Mouse (Mus musculus) heart, postnatal 25 days (tissue): ENCODE results near the gene Spn. TPM values are rescaled to one million over a fixed set of nuclear protein-coding genes. Genes with fewer than 3 reads are reported as not detected.

Experiments used
- DNase-seq: peaks from one replicate; pipeline ENCODE4 v3.0.0; 2022; ENCODE audit warnings: low spot score
- intact Hi-C: fragments of 180-260 bp; cut with DNase I; formaldehyde crosslinking; loops from one replicate; pipeline ENCODE4 v1.15.1; 2025
- total RNA-seq, 2 experiments: library from RNA; stranded (reverse); gene quantifications; 2 replicates each; pipeline ENCODE4 v1.2.3; 2021

The Spn gene
- total RNA-seq, 2 experiments from 2014 or later, result 0.36 to 0.56 TPM

DNA sequence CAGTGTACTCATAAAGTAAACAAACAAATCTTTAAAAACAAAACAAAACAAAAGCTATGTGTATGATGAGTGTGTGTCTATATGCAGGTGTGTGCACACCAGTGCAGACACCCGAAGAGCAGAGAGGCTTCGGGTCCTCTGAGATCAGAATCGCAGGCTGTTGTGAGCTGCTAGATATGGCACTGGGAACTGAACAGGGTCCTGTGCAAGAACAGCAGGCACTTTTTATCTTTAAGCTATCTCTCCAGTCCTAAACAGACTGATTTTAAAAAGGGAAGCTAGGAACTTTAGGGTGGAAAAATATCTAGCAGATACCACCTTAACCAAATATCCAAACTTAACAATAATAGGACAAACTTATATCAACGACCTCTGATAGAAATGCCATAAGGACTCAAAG, 5.0 kb upstream of the Spn start:
- intact Hi-C loops, result no loop called here
- no peak for DNase-seq

DNA sequence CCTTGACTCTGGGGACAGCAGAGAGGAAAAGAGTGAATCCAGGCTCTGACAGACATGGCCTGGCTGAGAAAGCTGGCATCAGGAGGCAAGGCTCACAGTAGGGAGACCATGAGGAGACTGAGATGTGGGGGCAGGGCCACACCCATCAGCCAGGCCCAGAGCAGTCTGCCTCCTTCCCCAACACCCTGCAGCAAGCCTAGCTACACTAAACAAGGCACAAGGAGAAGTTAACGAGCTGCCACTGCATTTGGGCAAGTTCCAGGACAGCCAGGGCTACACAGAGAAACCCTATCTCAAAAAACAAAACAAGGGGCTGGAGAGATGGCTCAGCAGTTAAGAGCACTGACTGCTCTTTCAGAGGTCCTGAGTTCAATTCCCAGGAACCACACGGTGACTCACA, 4.6 kb upstream of the Spn start:
- intact Hi-C loops, result no loop called here
- no peak for DNase-seq

DNA sequence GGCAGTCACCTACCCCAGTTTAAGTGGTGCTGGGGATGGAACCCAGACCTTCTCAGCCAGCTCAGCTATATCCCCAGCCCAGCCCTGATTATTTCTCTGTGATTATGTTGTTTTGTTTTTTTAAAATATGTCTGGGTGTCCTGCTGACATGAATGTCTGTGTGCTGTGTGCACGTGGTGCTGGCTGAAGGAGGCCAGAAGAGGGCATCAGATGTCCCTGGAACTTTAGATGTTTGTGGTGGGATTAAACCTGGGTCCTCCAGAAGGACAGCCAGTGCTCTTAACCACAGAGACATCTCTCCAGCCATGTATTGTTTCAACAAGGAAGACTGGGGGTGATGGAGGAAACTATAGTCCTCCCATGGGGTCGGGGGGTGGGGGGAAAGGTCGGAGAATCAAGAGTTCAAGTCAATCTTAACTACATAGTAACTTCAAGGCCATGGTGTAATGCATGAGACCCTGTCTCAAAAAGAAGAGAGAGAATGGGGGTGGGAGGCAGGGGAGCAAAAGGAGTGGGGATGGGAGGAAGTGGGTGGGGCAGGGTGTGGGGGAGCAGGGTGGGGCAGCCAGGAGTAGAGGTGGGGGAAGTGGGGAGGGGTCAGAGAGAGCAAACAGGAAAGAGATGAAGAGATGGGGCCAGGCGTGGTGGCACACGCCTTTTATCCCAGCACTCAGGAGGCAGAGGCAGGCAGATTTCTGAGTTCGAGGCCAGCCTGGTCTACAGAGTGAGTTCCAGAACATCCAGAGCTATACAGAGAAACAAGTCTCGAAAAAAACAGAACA, 3.2 kb upstream of the Spn start:
- intact Hi-C loops, result no loop called here
- DNase-seq, result no peak

DNA sequence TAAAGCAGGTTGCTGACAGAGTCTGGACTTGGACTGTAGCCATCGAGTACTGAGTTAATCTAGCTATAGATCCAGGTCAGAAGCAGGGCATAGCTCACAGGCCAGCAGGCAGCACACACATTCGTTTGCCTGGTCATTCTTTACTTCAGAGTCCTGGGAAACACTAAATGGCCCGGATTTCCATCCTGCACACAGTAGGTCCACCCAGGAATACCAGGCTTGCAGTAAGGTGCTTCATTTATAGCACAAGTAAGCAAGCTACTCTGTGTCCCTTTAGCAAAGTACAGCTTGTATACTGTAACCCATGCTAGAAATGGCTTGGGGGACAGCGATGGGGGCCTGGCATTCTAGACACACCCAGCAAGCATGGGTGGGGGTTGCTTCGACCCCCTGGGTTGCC, 1.9 kb upstream of the Spn start:
- intact Hi-C loops, result no loop called here
- DNase-seq, result no peak

DNA sequence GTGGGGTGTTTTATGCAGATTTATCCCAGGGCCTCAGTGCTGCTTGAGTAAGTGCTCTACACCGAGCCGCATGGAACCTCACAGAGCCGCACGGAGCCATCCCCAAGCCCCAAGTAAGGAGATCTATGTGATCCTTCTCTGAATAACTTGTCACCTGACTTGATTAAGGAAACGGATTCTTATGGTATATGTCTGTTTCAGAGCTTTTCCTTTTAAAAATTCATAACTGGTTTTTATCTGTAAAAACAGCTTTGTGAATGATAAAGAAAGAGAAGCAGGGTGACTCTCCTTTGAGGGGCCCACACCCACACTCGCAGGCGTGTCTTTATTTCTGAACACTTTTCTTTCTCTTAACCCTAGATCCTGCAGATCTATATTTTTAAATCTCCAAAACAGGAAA, 1.5 kb upstream of the Spn start:
- no peak for DNase-seq
- intact Hi-C loops, result no loop called here

DNA sequence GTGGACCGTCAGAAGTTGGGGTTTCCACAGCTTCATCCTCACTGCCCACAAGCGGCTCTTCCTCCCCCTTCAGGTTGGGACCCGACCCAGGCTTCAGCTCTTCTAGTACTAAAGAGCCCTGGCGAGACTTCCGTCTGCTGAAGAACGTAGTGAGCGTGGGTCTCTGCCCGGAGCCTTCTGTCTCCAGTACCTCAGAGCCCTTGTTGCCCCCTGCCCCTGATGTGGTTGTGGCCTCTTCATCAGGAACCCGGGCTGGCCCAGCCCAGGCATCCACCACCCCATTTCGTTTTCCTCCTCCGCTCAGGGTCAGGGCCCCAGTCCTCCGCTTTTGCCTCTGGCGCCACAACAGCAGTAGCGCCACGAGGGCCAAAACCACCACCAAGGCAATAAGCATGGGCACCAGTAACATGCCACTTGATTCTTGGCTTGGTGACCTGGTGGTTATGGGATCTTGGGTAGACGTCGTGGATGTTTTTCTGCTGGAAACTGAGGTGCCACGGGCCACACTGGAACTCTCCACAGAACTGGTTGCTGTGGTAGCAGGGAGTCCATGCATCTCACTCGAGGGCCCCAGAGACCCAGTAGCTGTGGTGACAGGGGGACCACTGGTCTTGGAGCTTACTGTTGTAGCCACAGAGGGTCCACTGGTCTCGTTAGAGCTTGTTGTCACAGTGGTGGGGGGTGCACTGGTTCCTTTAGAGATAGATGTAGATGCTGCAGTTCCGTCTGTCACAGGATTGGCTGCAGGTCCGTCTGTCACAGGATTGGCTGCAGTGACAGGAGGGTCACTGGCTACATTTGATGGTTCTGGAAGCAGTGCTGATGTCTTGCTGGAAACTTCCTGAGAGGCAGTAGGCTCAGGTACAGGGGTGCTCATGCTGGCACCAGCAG, 1.2 kb downstream of the Spn start:
- DNase-seq, result no peak
- intact Hi-C loops, result no loop called here

DNA sequence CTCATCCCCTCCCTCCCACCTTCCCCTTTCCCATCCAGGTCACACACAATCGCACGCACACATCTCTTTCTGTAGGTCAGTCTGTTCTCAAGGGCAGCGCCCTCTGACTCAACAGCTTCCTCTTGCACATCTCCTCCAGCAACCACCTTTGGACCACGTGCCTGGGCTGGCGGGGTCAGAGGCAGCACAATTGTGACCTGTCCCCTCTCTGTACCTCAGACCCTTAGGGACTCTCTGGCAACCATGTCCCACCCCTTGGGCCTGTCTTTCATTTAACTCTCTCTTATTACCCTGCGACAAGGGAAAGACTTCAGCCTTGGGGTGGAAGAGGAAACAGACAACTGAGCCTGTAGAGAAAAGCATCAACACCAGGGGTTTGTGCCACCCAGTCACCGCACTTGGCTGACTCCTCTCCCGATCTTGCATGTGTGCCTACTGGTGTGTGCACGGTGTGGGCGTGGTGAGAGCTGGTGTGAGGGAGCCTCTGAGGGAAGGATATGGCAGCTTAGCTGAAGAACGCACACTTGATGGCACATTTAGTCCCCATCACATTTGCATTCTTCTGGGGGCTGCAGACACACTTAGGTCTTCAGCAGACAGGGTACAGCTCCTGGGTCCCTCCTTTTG, 2.7 kb downstream of the Spn start:
- intact Hi-C loops, result no loop called here
- DNase-seq, result no peak

DNA sequence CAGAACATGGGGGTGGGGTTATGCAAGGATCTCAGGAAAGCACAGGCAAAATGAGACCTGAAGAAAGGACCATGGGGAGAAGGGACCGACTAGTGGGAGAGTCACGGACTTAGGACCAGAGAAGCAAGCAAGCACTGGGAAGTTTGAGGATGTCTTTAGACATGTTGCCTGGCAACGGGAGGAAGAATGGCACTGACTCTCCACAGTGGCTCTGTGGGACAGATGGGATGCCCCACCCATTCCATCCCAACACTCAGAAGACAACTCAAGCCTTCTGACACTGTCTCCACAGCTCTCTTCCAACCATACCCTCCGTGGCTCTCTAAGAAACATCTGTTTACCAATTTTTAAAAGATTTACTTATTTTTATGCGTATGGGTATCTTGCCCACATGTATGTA, 4.5 kb downstream of the Spn start:
- no peak for DNase-seq
- intact Hi-C loops, result no loop called here

DNA sequence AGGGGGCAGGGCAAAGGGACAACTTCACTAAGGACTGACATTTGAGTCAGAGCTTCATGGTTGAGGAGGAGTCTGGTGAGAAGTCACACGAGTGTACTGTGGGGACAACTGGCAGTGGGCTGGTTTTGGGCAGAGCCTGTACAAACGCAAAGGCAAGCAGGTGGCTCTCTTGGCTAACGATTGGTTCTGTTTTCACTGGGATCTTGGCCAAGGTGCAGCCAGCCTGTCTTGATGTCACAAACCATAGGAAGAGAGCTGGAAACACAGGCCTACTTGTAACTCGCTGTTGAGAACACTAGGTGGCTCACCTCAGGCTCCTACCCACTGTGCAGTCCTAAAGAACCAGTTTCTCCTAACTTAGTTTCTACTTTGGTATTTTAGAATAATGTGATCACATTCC, 8.0 kb downstream of the Spn start:
- intact Hi-C loops, result loop anchor here (10.0 kb wide), 1 partner anchor 95 kb away; no protein-coding TSS in a partner anchor
- DNase-seq, result no peak

DNA sequence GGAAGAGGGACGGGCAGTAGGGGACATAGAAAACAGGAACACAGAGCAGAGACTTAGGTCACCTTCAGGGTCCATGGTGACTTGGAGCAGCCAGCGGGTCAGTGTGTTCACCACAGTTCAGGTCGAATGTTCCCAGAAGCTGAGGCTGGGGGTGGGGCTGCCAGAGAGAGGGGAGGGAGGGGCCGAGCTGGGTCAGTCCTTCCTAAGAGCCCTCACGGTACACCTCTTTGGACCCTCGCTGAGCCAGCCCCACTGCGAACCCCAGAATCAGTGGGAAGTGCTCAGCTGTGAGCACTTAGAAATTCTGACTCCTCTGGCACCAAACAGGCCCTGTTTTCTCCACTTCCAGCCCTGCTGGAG, 15.7 kb downstream of the Spn start, which contains the start of gene Qprt:
Gene Qprt (minus strand): TSS at position 316 of the 360 bp plus-strand sequence.
- intact Hi-C loops, result loop anchor here (10.0 kb wide), 1 partner anchor 103 kb away; no protein-coding TSS in a partner anchor
- no peak for DNase-seq

DNA sequence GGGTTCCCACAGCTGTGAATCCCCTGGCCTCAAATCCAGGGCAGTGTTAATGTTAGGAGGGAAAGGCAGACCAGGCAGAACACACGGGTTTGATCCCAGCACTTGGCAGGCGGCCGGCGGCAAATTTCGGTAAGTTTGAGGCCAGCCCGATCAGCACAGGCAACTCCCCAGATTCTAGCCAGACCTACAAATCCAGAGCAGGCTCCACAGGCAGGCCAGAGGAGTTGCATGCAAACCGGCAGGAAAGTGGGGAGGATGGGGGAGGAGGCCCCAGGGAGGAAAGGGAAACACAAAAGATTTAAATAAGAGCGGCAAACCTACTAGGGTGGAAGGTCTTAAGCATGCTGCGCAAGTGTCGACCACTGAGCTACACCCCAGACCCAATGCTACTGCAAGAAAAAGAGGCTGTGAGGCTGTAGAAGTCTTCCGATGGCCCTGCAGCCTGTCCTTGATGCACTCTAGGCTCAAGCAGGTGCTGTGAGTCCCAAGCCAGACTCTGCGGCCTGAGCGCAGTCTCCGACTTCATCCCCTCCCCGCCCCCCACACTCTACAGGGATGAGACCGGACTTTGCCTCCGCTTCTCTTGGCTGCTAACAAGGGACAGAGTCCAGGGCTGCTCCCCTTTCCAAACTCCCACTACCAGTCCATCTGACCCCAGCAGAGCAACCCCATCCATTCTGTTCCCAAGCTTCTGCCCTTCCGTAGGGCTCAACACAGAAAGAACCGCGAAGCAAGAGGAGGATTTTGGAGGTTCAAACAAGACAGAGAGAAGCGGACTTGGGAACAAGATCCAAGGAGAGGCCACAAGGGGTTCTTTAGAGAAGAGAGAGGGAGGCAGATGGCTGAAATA, 16.3 kb downstream of the Spn start:
- DNase-seq, result no peak
- intact Hi-C loops, result loop anchor here (10.0 kb wide), 1 partner anchor 104 kb away; no protein-coding TSS in a partner anchor

DNA sequence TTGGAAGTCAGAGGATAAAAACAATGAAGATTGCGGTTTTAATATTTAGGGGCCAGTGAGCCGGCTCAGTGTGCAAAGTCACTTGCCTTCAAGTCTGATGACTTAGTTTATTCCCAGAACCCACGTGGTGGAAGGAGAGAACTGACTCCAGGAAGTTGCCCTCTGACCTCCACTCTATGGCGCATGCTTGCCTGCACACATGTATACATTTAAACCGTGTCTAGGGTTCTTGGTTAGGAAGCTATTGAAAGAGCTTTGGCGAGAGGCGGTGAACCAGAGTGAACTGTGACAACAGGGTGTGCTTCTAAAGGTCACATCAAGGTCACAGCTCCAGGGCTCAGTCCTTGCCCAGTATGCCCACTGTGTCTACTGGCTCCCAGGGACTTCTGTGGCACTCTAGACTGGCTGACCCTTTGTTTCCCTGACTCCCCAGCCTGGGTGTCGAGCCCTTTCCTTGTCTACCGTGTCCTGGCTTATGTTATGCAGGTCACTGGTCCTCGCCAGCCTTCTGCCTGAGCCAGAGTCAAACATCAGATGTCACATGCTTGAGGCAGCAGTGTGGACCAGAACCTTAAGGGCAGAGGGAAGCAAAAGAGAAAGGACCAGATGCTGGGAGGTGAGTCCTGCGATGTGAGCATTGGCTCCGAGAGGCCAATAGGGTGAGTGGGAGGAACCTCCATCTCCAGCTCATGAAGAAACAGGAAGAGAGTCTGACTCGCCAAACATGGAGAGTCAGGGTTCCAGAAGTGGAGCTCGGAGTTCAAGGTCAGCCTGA, 18.8 kb downstream of the Spn start:
- DNase-seq, result no peak
- intact Hi-C loops, result no loop called here

DNA sequence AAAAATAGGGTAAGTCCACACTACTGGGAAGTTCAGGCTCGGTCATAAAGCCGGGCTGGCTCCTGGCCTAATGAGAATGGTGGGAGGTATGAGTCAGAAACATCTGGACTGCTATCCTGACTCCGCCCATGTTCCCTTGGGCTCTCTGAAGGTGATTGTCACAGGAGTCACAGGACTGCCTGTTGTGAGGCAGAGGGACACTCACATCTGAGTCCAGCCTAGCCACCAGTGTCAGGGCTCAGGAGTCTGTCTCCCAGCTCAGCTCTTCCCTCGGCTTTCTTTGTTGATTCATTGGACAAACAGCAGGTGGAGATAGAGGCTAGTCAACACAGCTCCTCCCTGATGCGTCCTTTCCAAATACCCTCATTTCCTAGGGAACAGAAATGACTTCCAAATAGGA, 19.7 kb downstream of the Spn start:
- DNase-seq, result no peak
- intact Hi-C loops, result no loop called here

DNA sequence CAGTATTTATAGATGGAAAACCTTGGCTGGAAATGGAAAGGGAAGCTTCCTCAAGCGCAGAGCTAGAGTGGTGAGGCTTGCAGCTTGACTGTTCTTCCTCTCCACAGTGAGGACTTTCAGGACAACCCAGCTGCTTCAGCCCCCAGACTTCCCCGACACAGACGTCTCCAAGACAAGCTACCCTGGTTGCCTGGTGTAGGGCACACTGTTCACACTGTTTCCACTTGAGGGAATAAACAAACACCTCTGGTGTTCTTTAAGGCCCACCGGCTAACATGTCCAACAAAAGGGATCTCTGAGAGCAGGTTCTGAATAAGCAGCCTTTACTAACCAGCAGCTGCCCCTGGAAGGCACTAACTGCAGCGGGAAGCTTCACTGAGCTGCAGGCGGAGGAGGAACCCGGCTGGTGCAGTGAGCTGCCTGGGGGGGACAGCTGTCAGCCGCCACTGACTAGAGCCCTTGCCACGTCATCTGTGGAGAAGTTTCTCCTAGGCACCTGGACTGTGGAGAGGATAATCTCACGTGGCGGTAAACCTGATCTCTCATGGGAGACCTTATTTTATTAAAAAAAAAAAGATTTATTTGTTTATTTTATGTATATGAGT, 21.2 kb downstream of the Spn start:
- intact Hi-C loops, result no loop called here

DNA sequence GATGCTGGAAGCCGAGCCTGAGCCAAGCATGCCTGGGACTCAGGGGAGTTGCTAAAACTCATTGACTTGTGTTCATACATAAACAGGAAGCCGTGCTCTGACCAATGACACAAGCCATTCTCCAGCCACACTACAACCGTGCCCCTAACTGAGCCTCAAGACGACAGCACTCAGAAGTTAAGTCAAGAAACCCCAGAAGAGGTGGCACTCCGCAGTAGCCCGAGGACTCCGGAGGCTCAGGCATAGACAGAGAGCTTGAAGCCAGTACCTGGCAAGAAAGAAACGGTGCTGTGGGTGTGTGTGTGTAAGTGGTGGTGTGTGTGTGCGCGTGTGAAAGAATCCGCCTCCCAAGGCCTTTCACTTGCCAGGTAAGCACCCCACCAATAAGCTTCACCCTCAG, 22.7 kb downstream of the Spn start:
- intact Hi-C loops, result no loop called here
- DNase-seq, result no peak

More for the DNA sequence above, 21.2 kb downstream of the Spn start:
- DNase-seq, result no peak

DNA sequence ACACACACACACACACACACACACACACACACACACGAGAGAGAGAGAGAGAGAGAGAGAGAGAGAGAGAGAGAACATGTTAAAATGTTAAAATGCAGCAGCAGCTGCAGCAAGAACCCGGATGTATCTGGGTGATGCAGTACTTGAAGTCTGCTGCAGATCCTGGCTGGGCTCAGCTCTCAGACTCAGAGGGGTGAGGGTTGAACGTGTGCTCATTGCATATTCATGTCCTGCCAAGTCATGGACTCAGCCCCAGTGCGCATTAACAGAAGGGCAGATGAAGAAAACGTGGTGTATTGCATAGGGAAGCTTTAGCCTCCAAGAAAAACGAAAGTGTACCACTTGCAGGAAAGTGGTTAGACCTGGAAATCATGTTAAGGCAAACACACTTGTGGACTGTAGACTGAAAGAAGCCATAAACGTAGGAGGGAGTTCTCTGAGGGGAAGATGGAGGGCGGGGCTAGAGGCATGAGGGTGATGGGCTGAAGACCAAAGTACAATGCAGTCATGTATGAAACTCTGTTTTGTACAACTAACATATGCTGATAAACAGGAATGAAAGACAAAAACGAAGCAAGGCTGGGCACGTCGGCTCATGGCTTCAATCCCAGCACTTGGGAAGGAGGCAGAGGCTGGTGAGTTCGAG, 23.9 kb downstream of the Spn start:
- intact Hi-C loops, result no loop called here
- no peak for DNase-seq

DNA sequence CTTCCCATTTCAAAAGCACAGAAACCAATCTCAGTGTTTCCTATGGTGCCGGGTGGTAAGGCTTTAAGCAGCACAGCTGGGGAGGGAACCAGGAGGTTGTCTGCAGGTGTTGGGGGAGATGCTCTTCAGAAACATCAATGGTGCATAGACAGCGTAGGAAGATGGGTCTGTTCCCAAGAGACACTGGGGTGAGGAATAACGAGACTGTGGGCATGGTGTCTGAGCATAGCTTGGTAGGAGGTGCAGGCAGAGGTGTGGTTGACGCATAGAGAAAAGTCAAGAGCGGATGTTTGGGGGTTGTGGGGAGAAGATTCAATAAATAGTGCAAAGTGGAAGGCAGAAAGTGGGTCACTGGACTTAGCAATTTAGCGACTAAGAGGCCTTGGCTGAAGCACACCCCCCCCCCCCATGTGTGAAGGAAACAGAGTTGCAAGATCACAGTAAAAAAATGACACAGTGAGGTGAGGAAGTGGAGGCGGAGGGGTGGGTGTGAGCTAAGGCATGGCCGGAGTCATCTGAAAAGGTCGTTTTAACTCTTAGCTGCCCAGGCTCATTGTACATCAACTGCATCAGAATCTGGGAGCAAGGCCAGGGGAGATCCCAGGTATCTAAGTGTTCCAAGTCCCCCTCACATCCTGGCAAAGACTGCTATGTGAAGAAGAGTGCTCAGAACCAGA, 24.6 kb downstream of the Spn start:
- no peak for DNase-seq
- intact Hi-C loops, result no loop called here
